Mouse (Mus musculus) myocyte (in vitro differentiated cells): ENCODE data around the gene Efr3b. TPM values are rescaled to one million over a fixed set of nuclear protein-coding genes. Genes with fewer than 3 reads are reported as not detected.

Experiments
- H3K27me3 ChIP-seq: one replicate; pipeline ENCODE4 v1.6.1; 2011; ENCODE audit not compliant: control insufficient read depth, insufficient read depth, insufficient read length
- H3K36me3 ChIP-seq: one replicate; pipeline ENCODE4 v1.6.1; 2011; ENCODE audit not compliant: control insufficient read depth, insufficient read depth
- H3K4me2 ChIP-seq: one replicate; pipeline ENCODE4 v1.6.1; 2011; ENCODE audit warnings: low read depth, control low read depth
- H3K4me3 ChIP-seq: one replicate; pipeline ENCODE4 v1.5.1; 2011; ENCODE audit warnings: mild to moderate bottlenecking, control low read depth, moderate library complexity
- H3K79me2 ChIP-seq: one replicate; pipeline ENCODE4 v1.6.1; 2011; ENCODE audit not compliant: control insufficient read depth, insufficient read depth
- H3ac ChIP-seq: one replicate; pipeline ENCODE4 v1.6.1; 2011; ENCODE audit not compliant: control insufficient read depth, insufficient read length
- CEBPB ChIP-seq: IDR thresholded peaks from 2 replicates; pipeline ENCODE4 v1.6.1; 2011; ENCODE audit warnings: mild to moderate bottlenecking, moderate library complexity; ENCODE audit not compliant: poor library complexity, insufficient read depth, severe bottlenecking
- E2F4 ChIP-seq: IDR thresholded peaks from one replicate; pipeline ENCODE4 v1.6.1; 2011; ENCODE audit warnings: mild to moderate bottlenecking, control low read depth, moderate library complexity; ENCODE audit not compliant: insufficient read depth
- MAX ChIP-seq: IDR thresholded peaks from one replicate; pipeline ENCODE4 v1.6.1; 2011; ENCODE audit warnings: low read depth, mild to moderate bottlenecking, control low read depth
- MYOD1 ChIP-seq, 3 experiments: IDR thresholded peaks; one replicate each; pipeline ENCODE4 v1.6.1; 2011; ENCODE audit warnings: control low read depth in 2 of 3, low read depth in 2 of 3, mild to moderate bottlenecking in 2 of 3, moderate library complexity in 1 of 3; ENCODE audit not compliant: insufficient read length in 2 of 3, control insufficient read depth in 1 of 3
- MYOG ChIP-seq, 3 experiments: IDR thresholded peaks; one replicate each; pipeline ENCODE4 v1.6.1; 2011; ENCODE audit warnings: control low read depth in 2 of 3, low read depth in 2 of 3, mild to moderate bottlenecking in 2 of 3; ENCODE audit not compliant: insufficient read length in 2 of 3, control insufficient read depth in 1 of 3, insufficient read depth in 1 of 3
- POLR2A ChIP-seq: IDR thresholded peaks from one replicate; pipeline ENCODE4 v1.6.1; 2011; ENCODE audit warnings: low read depth, mild to moderate bottlenecking, control low read depth, moderate library complexity; ENCODE audit not compliant: insufficient read length
- POLR2AphosphoS2 ChIP-seq: IDR thresholded peaks from one replicate; pipeline ENCODE4 v1.6.1; 2011; ENCODE audit warnings: low read depth, control low read depth; ENCODE audit not compliant: insufficient read length
- REST ChIP-seq: IDR thresholded peaks from one replicate; pipeline ENCODE4 v1.6.1; 2011; ENCODE audit warnings: mild to moderate bottlenecking, control low read depth, moderate library complexity; ENCODE audit not compliant: insufficient read depth, insufficient read length
- SRF ChIP-seq: IDR thresholded peaks from one replicate; pipeline ENCODE4 v1.6.1; 2011; ENCODE audit warnings: low read depth; ENCODE audit not compliant: control insufficient read depth, insufficient read length
- TCF12 ChIP-seq: IDR thresholded peaks from one replicate; pipeline ENCODE4 v1.6.1; 2011; ENCODE audit warnings: mild to moderate bottlenecking, control low read depth; ENCODE audit not compliant: poor library complexity, insufficient read depth, severe bottlenecking
- TCF3 ChIP-seq: IDR thresholded peaks from one replicate; pipeline ENCODE4 v1.6.1; 2011; ENCODE audit warnings: low read depth, control low read depth; ENCODE audit not compliant: insufficient read length
- USF1 ChIP-seq: IDR thresholded peaks from one replicate; pipeline ENCODE4 v1.6.1; 2011; ENCODE audit warnings: low read depth, mild to moderate bottlenecking, control low read depth, moderate library complexity
- polyA plus RNA-seq: library from polyadenylated mRNA; unstranded; fragments of >200 nt; fragmentation: generic; extraction: Trizol; gene quantifications from one replicate; pipeline ENCODE4 v1.2.1, GENCODE M21; 2012; ENCODE audit warnings: missing spikeins

Gene Efr3b
- polyA plus RNA-seq, 1 experiment = 0.02 TPM

- H3K79me2 ChIP-seq = no peaks in the 10 kb centered on the region
- peaks cover 16% of the 10 kb centered on the region for H3K27me3 ChIP-seq
- no peak for TF ChIP-seq TCF3
- TF ChIP-seq E2F4 = no peak
- TF ChIP-seq USF1 = no peak
- TF ChIP-seq CEBPB = no peak
- no peak for TF ChIP-seq MYOG (IDR thresholded peaks at IDR 0.05; ENCODE audit: control insufficient read depth in 1 of 3, insufficient read depth in 1 of 3, insufficient read length in 2 of 3, low read depth in 2 of 3)
- TF ChIP-seq MYOD1 (IDR thresholded peaks at IDR 0.05; ENCODE audit: control insufficient read depth in 1 of 3, insufficient read length in 2 of 3, low read depth in 2 of 3) = no peak
- no peak for TF ChIP-seq POLR2AphosphoS2
- no peak for TF ChIP-seq TCF12
- no peak for TF ChIP-seq REST
- TF ChIP-seq MAX = no peak
- TF ChIP-seq POLR2A = no peak
- no peak overlapping the region for H3K4me2 ChIP-seq
- no peaks in the 10 kb centered on the region for H3K36me3 ChIP-seq
- H3K4me3 ChIP-seq = no peak overlapping the region
- no peak overlapping the region for H3ac ChIP-seq
These were observed 31.5 kb downstream of the Efr3b start for GRCm38 (mm10) chr12:4007181-4007580.

- Histone ChIP-seq H3K4me2 (no peak overlapping the region), H3K27me3 (peaks cover 16% of the 10 kb centered on the region), H3K4me3 (no peak overlapping the region), H3ac (no peak overlapping the region), H3K36me3 (no peaks in the 10 kb centered on the region), H3K79me2 (no peaks in the 10 kb centered on the region)
- TF ChIP-seq POLR2AphosphoS2 (no peak), TCF3 (no peak)
These were observed 32.6 kb downstream of the Efr3b start for GRCm38 (mm10) chr12:4006079-4006478.

- Histone ChIP-seq H3K4me2 (no peak overlapping the region), H3K27me3 (peaks cover 11% of the 10 kb centered on the region), H3K79me2 (no peaks in the 10 kb centered on the region), H3ac (no peak overlapping the region), H3K4me3 (no peak overlapping the region), H3K36me3 (no peaks in the 10 kb centered on the region)
- TF ChIP-seq REST (no peak), MAX (no peak), E2F4 (no peak), MYOG (IDR thresholded peaks at IDR 0.05; ENCODE audit: control insufficient read depth in 1 of 3, insufficient read depth in 1 of 3, insufficient read length in 2 of 3, low read depth in 2 of 3) (no peak), POLR2AphosphoS2 (no peak), TCF3 (no peak), SRF (no peak), USF1 (no peak), POLR2A (no peak), MYOD1 (IDR thresholded peaks at IDR 0.05; ENCODE audit: control insufficient read depth in 1 of 3, insufficient read length in 2 of 3, low read depth in 2 of 3) (no peak), TCF12 (no peak)
These were observed 34.1 kb downstream of the Efr3b start for GRCm38 (mm10) chr12:4004648-4005047.

- no peak overlapping the region for H3ac ChIP-seq
- no peak overlapping the region for H3K4me3 ChIP-seq
- no peaks in the 10 kb centered on the region for H3K79me2 ChIP-seq
- TF ChIP-seq MYOD1 (IDR thresholded peaks at IDR 0.05; ENCODE audit: control insufficient read depth in 1 of 3, insufficient read length in 2 of 3, low read depth in 2 of 3) (no peak), MYOG (IDR thresholded peaks at IDR 0.05; ENCODE audit: control insufficient read depth in 1 of 3, insufficient read depth in 1 of 3, insufficient read length in 2 of 3, low read depth in 2 of 3) (no peak)
- no peaks in the 10 kb centered on the region for H3K27me3 ChIP-seq
- H3K4me2 ChIP-seq = no peak overlapping the region
- H3K36me3 ChIP-seq = no peaks in the 10 kb centered on the region
These were observed 38.3 kb downstream of the Efr3b start for GRCm38 (mm10) chr12:4000406-4000805.

- TF ChIP-seq TCF3 = no peak
- TF ChIP-seq POLR2AphosphoS2 = no peak
- TF ChIP-seq TCF12 = no peak
- no peak for TF ChIP-seq REST
- TF ChIP-seq MYOG (IDR thresholded peaks at IDR 0.05; ENCODE audit: control insufficient read depth in 1 of 3, insufficient read depth in 1 of 3, insufficient read length in 2 of 3, low read depth in 2 of 3) = no peak
- TF ChIP-seq SRF = no peak
- no peak for TF ChIP-seq USF1
- TF ChIP-seq MYOD1 (IDR thresholded peaks at IDR 0.05; ENCODE audit: control insufficient read depth in 1 of 3, insufficient read length in 2 of 3, low read depth in 2 of 3) = no peak
- no peak for TF ChIP-seq CEBPB
- TF ChIP-seq MAX = no peak
- TF ChIP-seq POLR2A = no peak
- no peaks in the 10 kb centered on the region for H3K36me3 ChIP-seq
- no peak overlapping the region for H3K4me2 ChIP-seq
- H3K27me3 ChIP-seq = no peaks in the 10 kb centered on the region
- H3ac ChIP-seq = no peak overlapping the region
- no peaks in the 10 kb centered on the region for H3K79me2 ChIP-seq
- no peak overlapping the region for H3K4me3 ChIP-seq
These were observed 42.0 kb downstream of the Efr3b start for GRCm38 (mm10) chr12:3996749-3997148.
